Mouse (Mus musculus) liver, embryonic 11.5 days (tissue): ENCODE results near the gene Nhsl2. TPM values are rescaled to one million over a fixed set of nuclear protein-coding genes. Genes with fewer than 3 reads are reported as not detected.

ENCODE experiments used
- ATAC-seq: fragments of 200-750 bp; cut with Nextera tagmentation; replicated peaks from 2 replicates; pipeline ENCODE4 v1.8.0; 2017; ENCODE audit warnings: moderate number of reproducible peaks, mild to moderate bottlenecking, moderate TSS enrichment, moderate library complexity; ENCODE audit not compliant: low FRiP score
- DNase-seq: peaks from one replicate; pipeline ENCODE4 v3.0.0-alpha.2; 2017; ENCODE audit warnings: low spot score
- H3K27ac ChIP-seq: fragments of 300-500 bp; sonication (generic); 2 replicates; pipeline ENCODE4 v1.5.1; 2014; ENCODE audit warnings: mild to moderate bottlenecking, low read depth, low read length, control low read depth
- H3K27me3 ChIP-seq: fragments of 300-500 bp; sonication (generic); replicated peaks from 2 replicates; pipeline ENCODE4 v1.6.1; 2014; ENCODE audit warnings: low read length, mixed read lengths; ENCODE audit not compliant: control insufficient read depth, insufficient read depth
- H3K36me3 ChIP-seq: fragments of 300-500 bp; sonication (generic); 2 replicates; pipeline ENCODE4 v1.6.1; 2014; ENCODE audit warnings: mild to moderate bottlenecking, low read length, moderate library complexity, mixed read lengths; ENCODE audit not compliant: control insufficient read depth, insufficient read depth
- H3K4me1 ChIP-seq: fragments of 300-500 bp; sonication (generic); replicated peaks from 2 replicates; pipeline ENCODE4 v1.6.1; 2014; ENCODE audit warnings: low read length, mixed read lengths; ENCODE audit not compliant: control insufficient read depth, insufficient read depth
- H3K4me2 ChIP-seq: fragments of 300-500 bp; sonication (generic); 2 replicates; pipeline ENCODE4 v1.6.1; 2014; ENCODE audit warnings: mild to moderate bottlenecking, control low read depth, moderate library complexity
- H3K4me3 ChIP-seq: fragments of 300-500 bp; sonication (generic); 2 replicates; pipeline ENCODE4 v1.5.1; 2014; ENCODE audit warnings: low read depth, low read length, control low read depth
- H3K9ac ChIP-seq: fragments of 300-500 bp; sonication (generic); 2 replicates; pipeline ENCODE4 v1.6.1; 2014; ENCODE audit warnings: low read depth, low read length, control low read depth
- H3K9me3 ChIP-seq: fragments of 300-500 bp; sonication (generic); 2 replicates; pipeline ENCODE4 v1.6.1; 2016; ENCODE audit warnings: low read length, inconsistent platforms, mixed read lengths; ENCODE audit not compliant: control insufficient read depth
- WGBS: fragments of 180-500 bp; shearing (Covaris S2); extraction: QIAGEN DNeasy Blood & Tissue Kit; methylation state at CpG from one replicate; pipeline ENCODE4 v1.1.7; 2014; 5-methylcytosine and 5-hydroxymethylcytosine counted together
- polyA plus RNA-seq: library from polyadenylated mRNA; unstranded; fragments of >200 nt; fragmentation: Nextera tagmentation; extraction: Ambion mirVana; gene quantifications from 2 replicates; pipeline ENCODE4 v1.2.1, GENCODE M21; 2014

Nhsl2 gene
- polyA plus RNA-seq, 1 experiment from 2014 or later = 9.0 TPM

DNA sequence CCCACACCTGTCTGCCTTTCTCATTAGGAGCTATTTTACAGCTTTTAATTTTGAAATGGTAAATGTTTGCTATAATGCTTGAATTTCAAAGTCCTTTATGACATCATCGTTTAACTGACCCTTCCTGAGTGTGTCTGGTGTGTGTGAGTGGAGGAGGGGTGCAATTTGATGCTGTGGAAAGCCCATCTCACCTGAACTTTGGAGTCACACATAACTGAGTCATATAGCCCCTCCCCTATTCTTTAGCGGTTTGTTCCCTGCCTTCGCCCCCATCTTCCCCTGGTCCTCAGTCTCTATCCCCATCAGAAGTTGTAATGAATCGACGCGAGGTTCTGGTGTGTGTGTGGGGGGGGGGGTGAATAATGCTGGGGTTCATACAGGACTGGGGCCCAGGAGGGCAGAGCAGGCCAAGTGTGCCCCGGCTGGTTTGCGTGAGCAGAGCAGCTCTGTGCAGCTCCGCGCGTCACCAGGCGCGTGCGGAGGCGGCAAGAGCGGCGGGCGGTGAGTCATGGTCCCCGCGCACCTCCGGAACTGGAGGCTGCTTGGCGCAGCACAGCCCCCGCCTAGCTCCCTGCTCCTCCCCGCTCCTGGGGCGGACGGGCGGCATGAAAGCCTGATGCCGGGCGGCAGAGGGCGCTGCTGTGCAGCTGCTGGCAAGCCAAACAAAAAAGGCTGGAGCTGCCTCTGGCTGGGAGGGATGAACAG lies 104.8 kb downstream of the Nhsl2 start:
- Histone ChIP-seq H3K4me3 (peak overlapping the region; percentile 7; the same call in 1 of the 2 replicates), H3K9ac (no peak overlapping the region), H3K4me1 (no peaks in the 10 kb centered on the region), H3K27me3 (peaks cover 21% of the 10 kb centered on the region), H3K9me3 (no peaks in the 10 kb centered on the region), H3K4me2 (peak overlapping the region; percentile 58), H3K36me3 (no peaks in the 10 kb centered on the region), H3K27ac (no peak overlapping the region; the same call in 1 of the 2 replicates)
- DNase-seq (peak; percentile 80), ATAC-seq (peak; percentile 89)
- 7% methylated on average over 30 of the region's 30 CpGs for WGBS

DNA sequence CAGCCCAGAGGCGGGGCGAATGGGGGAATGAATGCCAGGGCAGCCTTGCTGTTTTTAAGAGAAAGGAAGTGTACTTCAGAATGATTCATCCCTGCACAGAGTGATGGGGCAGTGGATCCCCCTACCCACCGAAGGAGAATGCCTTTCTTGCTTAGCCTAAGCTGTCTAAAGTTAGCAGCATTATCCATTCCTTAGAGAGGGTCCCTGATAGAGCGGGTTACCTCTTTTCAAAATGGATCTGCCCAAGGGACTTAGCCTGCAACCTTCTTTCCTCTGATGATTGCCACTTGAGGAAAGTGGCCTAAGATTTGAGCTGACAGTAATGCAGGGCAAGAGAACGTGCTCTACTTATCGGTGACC lies 105.3 kb downstream of the Nhsl2 start:
- H3K4me1 ChIP-seq = no peaks in the 10 kb centered on the region
- H3K27me3 ChIP-seq = peaks cover 25% of the 10 kb centered on the region
- no peaks in the 10 kb centered on the region for H3K9me3 ChIP-seq
- no peak overlapping the region for H3K27ac ChIP-seq
- no peak overlapping the region for H3K4me3 ChIP-seq
- H3K9ac ChIP-seq = no peak overlapping the region
- H3K36me3 ChIP-seq = no peaks in the 10 kb centered on the region
- no peak for DNase-seq
- WGBS = 49% methylated on average over 6 of the region's 6 CpGs
- H3K4me2 ChIP-seq = no peak overlapping the region; the same call in 1 of the 2 replicates
- ATAC-seq = no peak; the same call in 1 of the 2 replicates

GRCm38 (mm10) chrX:101961848-101962247 lies 112.7 kb downstream of the Nhsl2 start:
- no peak overlapping the region for H3K9ac ChIP-seq
- DNase-seq (no peak), ATAC-seq (no peak)
- H3K4me2 ChIP-seq = no peak overlapping the region
- no peak overlapping the region for H3K27ac ChIP-seq
- no peaks in the 10 kb centered on the region for H3K4me1 ChIP-seq
- WGBS = 78% methylated on average over 4 of the region's 4 CpGs
- peaks cover 27% of the 10 kb centered on the region for H3K27me3 ChIP-seq
- H3K9me3 ChIP-seq = no peaks in the 10 kb centered on the region
- H3K36me3 ChIP-seq = no peaks in the 10 kb centered on the region
- no peak overlapping the region for H3K4me3 ChIP-seq

DNA sequence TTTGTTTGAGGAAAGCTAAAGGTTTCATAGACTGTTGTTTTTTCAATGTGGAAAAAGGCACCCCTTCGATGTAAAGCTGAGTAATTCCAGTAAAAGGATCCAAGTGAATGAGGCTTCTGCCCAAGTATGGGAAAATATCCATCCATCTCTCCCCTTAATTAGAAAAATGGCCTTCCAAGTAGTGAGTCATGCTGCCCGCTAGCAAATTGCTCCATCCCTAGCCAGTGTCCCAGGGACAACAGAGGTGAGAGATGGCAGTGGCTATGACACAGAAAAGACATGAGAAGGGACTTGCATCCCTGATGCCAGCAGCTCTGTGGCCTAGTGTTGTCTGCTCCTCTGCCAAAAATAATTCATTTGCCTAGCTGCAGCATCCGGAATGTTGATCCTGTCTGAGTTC lies 114.5 kb downstream of the Nhsl2 start:
- Histone ChIP-seq H3K4me1 (no peaks in the 10 kb centered on the region), H3K9me3 (no peaks in the 10 kb centered on the region), H3K36me3 (no peaks in the 10 kb centered on the region), H3K4me2 (no peak overlapping the region), H3K9ac (no peak overlapping the region), H3K27ac (no peak overlapping the region), H3K4me3 (no peak overlapping the region), H3K27me3 (peaks cover 27% of the 10 kb centered on the region)
- 71% methylated on average over 3 of the region's 3 CpGs for WGBS
- ATAC-seq (no peak), DNase-seq (no peak)

DNA sequence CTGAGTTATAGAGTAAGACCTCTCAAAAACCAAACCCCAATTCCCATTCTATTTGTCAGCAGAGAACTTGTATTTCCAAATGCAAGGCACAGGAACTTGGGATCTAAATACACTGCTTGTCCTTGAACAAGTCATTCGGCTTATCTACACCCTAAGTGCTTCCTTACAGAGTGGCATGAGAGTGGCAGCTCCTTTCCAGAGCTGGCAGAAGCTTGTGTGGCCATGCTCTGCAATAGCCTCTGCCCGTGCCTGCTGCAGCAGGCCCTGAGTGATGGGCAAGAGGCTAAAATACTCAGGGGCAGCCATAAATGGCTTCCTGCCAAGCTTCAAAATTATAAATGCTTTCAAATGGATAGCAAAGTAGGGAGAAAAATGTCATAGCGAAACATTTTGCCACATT lies 123.8 kb downstream of the Nhsl2 start:
- Histone ChIP-seq H3K4me3 (no peak overlapping the region), H3K36me3 (no peaks in the 10 kb centered on the region), H3K9me3 (no peaks in the 10 kb centered on the region), H3K27ac (no peak overlapping the region), H3K4me1 (no peaks in the 10 kb centered on the region), H3K4me2 (no peak overlapping the region), H3K27me3 (peaks cover 8% of the 10 kb centered on the region), H3K9ac (no peak overlapping the region)
- no peak for ATAC-seq
- DNase-seq = no peak
- 72% methylated on average over 3 of the region's 3 CpGs for WGBS

GRCm38 (mm10) chrX:101976931-101977330 lies 127.7 kb downstream of the Nhsl2 start:
- H3K9ac ChIP-seq = no peak overlapping the region
- WGBS = 42% methylated on average over 3 of the region's 3 CpGs
- H3K4me2 ChIP-seq = no peak overlapping the region
- ATAC-seq (no peak), DNase-seq (no peak)
- H3K27me3 ChIP-seq = peaks cover 17% of the 10 kb centered on the region
- no peaks in the 10 kb centered on the region for H3K36me3 ChIP-seq
- no peak overlapping the region for H3K27ac ChIP-seq
- no peak overlapping the region for H3K4me3 ChIP-seq
- no peaks in the 10 kb centered on the region for H3K4me1 ChIP-seq
- no peaks in the 10 kb centered on the region for H3K9me3 ChIP-seq

- no peaks in the 10 kb centered on the region for H3K36me3 ChIP-seq
- H3K4me3 ChIP-seq = no peak overlapping the region
- 33% methylated on average over 2 of the region's 2 CpGs for WGBS
- no peak for ATAC-seq
- H3K9me3 ChIP-seq = no peaks in the 10 kb centered on the region
- peaks cover 23% of the 10 kb centered on the region for H3K27me3 ChIP-seq
- no peak overlapping the region for H3K9ac ChIP-seq
- no peak overlapping the region for H3K4me2 ChIP-seq
- DNase-seq = no peak
- no peaks in the 10 kb centered on the region for H3K4me1 ChIP-seq
- no peak overlapping the region for H3K27ac ChIP-seq
Measured at GRCm38 (mm10) chrX:101978861-101979260, 129.7 kb downstream of the Nhsl2 start.

GRCm38 (mm10) chrX:101979267-101979666 lies 130.1 kb downstream of the Nhsl2 start:
- no peak overlapping the region for H3K4me3 ChIP-seq
- H3K27me3 ChIP-seq = peaks cover 21% of the 10 kb centered on the region
- H3K4me1 ChIP-seq = no peaks in the 10 kb centered on the region
- no peak; the same call in 1 of the 2 replicates for ATAC-seq
- H3K9ac ChIP-seq = no peak overlapping the region
- H3K9me3 ChIP-seq = no peaks in the 10 kb centered on the region
- 36% methylated on average over 5 of the region's 5 CpGs for WGBS
- no peak overlapping the region for H3K4me2 ChIP-seq
- H3K36me3 ChIP-seq = no peaks in the 10 kb centered on the region
- no peak for DNase-seq
- no peak overlapping the region for H3K27ac ChIP-seq

GRCm38 (mm10) chrX:101980586-101980985 lies 131.4 kb downstream of the Nhsl2 start:
- Histone ChIP-seq H3K36me3 (no peaks in the 10 kb centered on the region), H3K4me2 (no peak overlapping the region), H3K4me3 (no peak overlapping the region), H3K9me3 (no peaks in the 10 kb centered on the region), H3K9ac (no peak overlapping the region), H3K27ac (no peak overlapping the region), H3K4me1 (no peaks in the 10 kb centered on the region), H3K27me3 (peaks cover 28% of the 10 kb centered on the region)
- ATAC-seq (no peak), DNase-seq (no peak)
- 78% methylated on average over 2 of the region's 2 CpGs for WGBS
